Mouse (Mus musculus) MEL (cell line): ENCODE results near the gene Klhdc3. TPM values are rescaled to one million over a fixed set of nuclear protein-coding genes. Genes with fewer than 3 reads are reported as not detected.

Experiments
- DNase-seq: peaks from one replicate; pipeline ENCODE4 v3.0.0; 2011; ENCODE audit warnings: low read depth, low spot score
- H3K27ac ChIP-seq: 2 replicates; pipeline ENCODE4 v1.5.1; 2012; ENCODE audit warnings: low read depth, mild to moderate bottlenecking, control low read depth, low read length, moderate library complexity; ENCODE audit not compliant: control insufficient read depth
- H3K27me3 ChIP-seq, 2 experiments: fragments of 150-350 bp in 1 of 2; sonication (generic) in 1 of 2; 2 replicates each; pipeline ENCODE4 v1.6.1; 2012; ENCODE audit warnings: low read length in 2 of 2, mild to moderate bottlenecking in 2 of 2, improper control_type of control experiment in 1 of 2, moderate library complexity in 1 of 2; ENCODE audit not compliant: insufficient read depth in 2 of 2, control insufficient read depth in 1 of 2
- H3K36me3 ChIP-seq, 2 experiments: 2 replicates each; pipeline ENCODE4 v1.6.1; 2012 to 2014; ENCODE audit warnings: low read length in 2 of 2, improper control_type of control experiment in 1 of 2, inconsistent platforms in 1 of 2, mild to moderate bottlenecking in 1 of 2; ENCODE audit not compliant: insufficient read depth in 2 of 2, control insufficient read depth in 1 of 2
- H3K4me1 ChIP-seq, 2 experiments: fragments of 150-350 bp in 1 of 2; sonication (generic) in 1 of 2; 2 replicates each; pipeline ENCODE4 v1.6.1; 2012; ENCODE audit warnings: low read length in 2 of 2, improper control_type of control experiment in 1 of 2, mild to moderate bottlenecking in 1 of 2; ENCODE audit not compliant: insufficient read depth in 2 of 2, control insufficient read depth in 1 of 2
- H3K4me3 ChIP-seq, 2 experiments: fragments of 150-350 bp in 1 of 2; sonication (generic) in 1 of 2; 2 replicates each; pipeline ENCODE4 v1.5.1; 2012; ENCODE audit warnings: low read depth in 2 of 2, low read length in 2 of 2, mild to moderate bottlenecking in 2 of 2, moderate library complexity in 2 of 2, control low read depth in 1 of 2, improper control_type of control experiment in 1 of 2; ENCODE audit not compliant: control insufficient read depth in 1 of 2, insufficient read depth in 1 of 2
- H3K79me2 ChIP-seq: 2 replicates; pipeline ENCODE4 v1.6.1; 2012; ENCODE audit warnings: mild to moderate bottlenecking, low read length, moderate library complexity; ENCODE audit not compliant: control insufficient read depth, poor library complexity, insufficient read depth
- H3K9ac ChIP-seq: 2 replicates; pipeline ENCODE4 v1.6.1; 2012; ENCODE audit warnings: low read depth, mild to moderate bottlenecking, control low read depth, low read length, moderate library complexity; ENCODE audit not compliant: control insufficient read depth, poor library complexity, severe bottlenecking
- H3K9me3 ChIP-seq: fragments of 150-350 bp; sonication (generic); replicated peaks from 2 replicates; pipeline ENCODE4 v1.6.1; 2012; ENCODE audit warnings: mild to moderate bottlenecking, low read length, improper control_type of control experiment, moderate library complexity; ENCODE audit not compliant: insufficient read depth
- BHLHE40 ChIP-seq: IDR thresholded peaks from 2 replicates; pipeline ENCODE4 v1.6.1; 2012; ENCODE audit warnings: low read depth, mild to moderate bottlenecking, inconsistent platforms, low read length, improper control_type of control experiment, borderline replicate concordance
- CHD2 ChIP-seq: IDR thresholded peaks from 2 replicates; pipeline ENCODE4 v1.6.1; 2011; ENCODE audit warnings: low read length, improper control_type of control experiment
- ELF1 ChIP-seq: IDR thresholded peaks from 2 replicates; pipeline ENCODE4 v1.6.1; 2014; ENCODE audit warnings: low read depth, mild to moderate bottlenecking, inconsistent platforms, low read length, improper control_type of control experiment, moderate library complexity
- ETS1 ChIP-seq: IDR thresholded peaks from 2 replicates; pipeline ENCODE4 v1.6.1; 2012; ENCODE audit warnings: low read depth, mild to moderate bottlenecking, inconsistent platforms, low read length, improper control_type of control experiment, moderate library complexity
- GATA1 ChIP-seq: IDR thresholded peaks from 2 replicates; pipeline ENCODE4 v1.6.1; 2011; ENCODE audit warnings: low read depth, low read length, improper control_type of control experiment
- MAFK ChIP-seq: IDR thresholded peaks from 2 replicates; pipeline ENCODE4 v1.6.1; 2011; ENCODE audit warnings: low read depth, mild to moderate bottlenecking, low read length, improper control_type of control experiment, borderline replicate concordance
- MAZ ChIP-seq: IDR thresholded peaks from 2 replicates; pipeline ENCODE4 v1.6.1; 2012; ENCODE audit warnings: low read depth, mild to moderate bottlenecking, inconsistent platforms, low read length, improper control_type of control experiment
- MEF2A ChIP-seq: IDR thresholded peaks from 2 replicates; pipeline ENCODE4 v1.6.1; 2014; ENCODE audit warnings: low read depth, mild to moderate bottlenecking, inconsistent platforms, low read length, improper control_type of control experiment; ENCODE audit not compliant: poor library complexity, insufficient replicate concordance, severe bottlenecking; ENCODE audit errors: extremely low read depth
- MYC ChIP-seq: IDR thresholded peaks from 2 replicates; pipeline ENCODE4 v1.6.1; 2011; ENCODE audit warnings: low read depth, mild to moderate bottlenecking, low read length, improper control_type of control experiment, moderate library complexity
- NRF1 ChIP-seq: IDR thresholded peaks from 2 replicates; pipeline ENCODE4 v1.6.1; 2014; ENCODE audit warnings: low read depth, mild to moderate bottlenecking, inconsistent platforms, low read length, improper control_type of control experiment, moderate library complexity; ENCODE audit not compliant: poor library complexity, insufficient read depth, severe bottlenecking
- POLR2A ChIP-seq, 2 experiments: IDR thresholded peaks; 2 replicates each; pipeline ENCODE4 v1.6.1; 2011 to 2012; ENCODE audit warnings: low read length in 2 of 2, mild to moderate bottlenecking in 2 of 2, control low read depth in 1 of 2, improper control_type of control experiment in 1 of 2, low read depth in 1 of 2, moderate library complexity in 1 of 2; ENCODE audit not compliant: control insufficient read depth in 1 of 2, insufficient read depth in 1 of 2, poor library complexity in 1 of 2
- POLR2AphosphoS5 ChIP-seq: IDR thresholded peaks from 2 replicates; pipeline ENCODE4 v1.6.1; 2012; ENCODE audit warnings: low read depth, borderline replicate concordance, mild to moderate bottlenecking, inconsistent platforms, low read length, moderate library complexity, mixed read lengths
- RCOR1 ChIP-seq: IDR thresholded peaks from 2 replicates; pipeline ENCODE4 v1.6.1; 2012; ENCODE audit warnings: low read depth, mild to moderate bottlenecking, inconsistent platforms, low read length, improper control_type of control experiment
- SIN3A ChIP-seq: IDR thresholded peaks from 2 replicates; pipeline ENCODE4 v1.6.1; 2012; ENCODE audit warnings: low read length, improper control_type of control experiment, inconsistent platforms
- TBP ChIP-seq: IDR thresholded peaks from 2 replicates; pipeline ENCODE4 v1.8.0; 2011; ENCODE audit warnings: low read depth, low read length, improper control_type of control experiment
- UBTF ChIP-seq: IDR thresholded peaks from 2 replicates; pipeline ENCODE4 v1.6.1; 2012; ENCODE audit warnings: low read depth, mild to moderate bottlenecking, inconsistent platforms, low read length, improper control_type of control experiment, moderate library complexity, borderline replicate concordance; ENCODE audit not compliant: insufficient read depth
- USF2 ChIP-seq, 2 experiments: IDR thresholded peaks; 2 replicates each; pipeline ENCODE4 v1.6.1; 2011 to 2012; ENCODE audit warnings: improper control_type of control experiment in 2 of 2, low read length in 2 of 2, borderline replicate concordance in 1 of 2, inconsistent platforms in 1 of 2, low read depth in 1 of 2, mild to moderate bottlenecking in 1 of 2; ENCODE audit not compliant: insufficient read depth in 1 of 2
- ZMIZ1 ChIP-seq: IDR thresholded peaks from 2 replicates; pipeline ENCODE4 v1.6.1; 2012; ENCODE audit warnings: low read depth, mild to moderate bottlenecking, inconsistent platforms, low read length, improper control_type of control experiment, moderate library complexity
- ZNF384 ChIP-seq: IDR thresholded peaks from 2 replicates; pipeline ENCODE4 v1.6.1; 2012; ENCODE audit warnings: low read depth, mild to moderate bottlenecking, inconsistent platforms, low read length, improper control_type of control experiment
- polyA plus RNA-seq, 2 experiments: library from polyadenylated mRNA; stranded (reverse) in 1 of 2; unstranded in 1 of 2; fragments of >175 nt in 1 of 2; fragments of >200 nt in 1 of 2; gene quantifications; 2 replicates each; pipeline versions ENCODE4 v1.2.1 to v1.2.4; 2012; ENCODE audit warnings: low replicate concordance in 2 of 2, low read depth in 1 of 2; ENCODE audit not compliant: insufficient read length in 2 of 2, insufficient read depth in 1 of 2, missing spikeins in 1 of 2
- total RNA-seq: library from RNA; depleted of rRNA; stranded (reverse); fragments of 300-350 nt; gene quantifications from 2 replicates; pipeline ENCODE4 v1.2.3, GENCODE M21; 2012

The Klhdc3 gene
- total and polyA plus RNA-seq, 3 experiments, result 95.0 to 203 TPM; not detected in 1

- TF ChIP-seq ZMIZ1 (no peak), USF2 (IDR thresholded peaks at IDR 0.05; ENCODE audit: borderline replicate concordance in 1 of 2, insufficient read depth in 1 of 2, low read depth in 1 of 2, low read length in 2 of 2) (no peak), POLR2A (IDR thresholded peaks at IDR 0.05; ENCODE audit: control insufficient read depth in 1 of 2, insufficient read depth in 1 of 2, low read depth in 1 of 2, low read length in 2 of 2, poor library complexity in 1 of 2) (no peak), CHD2 (no peak), BHLHE40 (peak; percentile 98), MYC (0 out of 2 replicates have a peak, but pooled peaks have one; percentile 63), ELF1 (no peak), TBP (0 out of 2 replicates have a peak, but pooled peaks have one; percentile 24), MEF2A (no peak), MAZ (no peak), MAFK (no peak), UBTF (no peak), POLR2AphosphoS5 (no peak), RCOR1 (peak; percentile 96), SIN3A (peak; percentile 81), ETS1 (no peak)
These were observed 31.7 kb upstream of the Klhdc3 start (continued) for GRCm38 (mm10) chr17:46712442-46712841.

DNA sequence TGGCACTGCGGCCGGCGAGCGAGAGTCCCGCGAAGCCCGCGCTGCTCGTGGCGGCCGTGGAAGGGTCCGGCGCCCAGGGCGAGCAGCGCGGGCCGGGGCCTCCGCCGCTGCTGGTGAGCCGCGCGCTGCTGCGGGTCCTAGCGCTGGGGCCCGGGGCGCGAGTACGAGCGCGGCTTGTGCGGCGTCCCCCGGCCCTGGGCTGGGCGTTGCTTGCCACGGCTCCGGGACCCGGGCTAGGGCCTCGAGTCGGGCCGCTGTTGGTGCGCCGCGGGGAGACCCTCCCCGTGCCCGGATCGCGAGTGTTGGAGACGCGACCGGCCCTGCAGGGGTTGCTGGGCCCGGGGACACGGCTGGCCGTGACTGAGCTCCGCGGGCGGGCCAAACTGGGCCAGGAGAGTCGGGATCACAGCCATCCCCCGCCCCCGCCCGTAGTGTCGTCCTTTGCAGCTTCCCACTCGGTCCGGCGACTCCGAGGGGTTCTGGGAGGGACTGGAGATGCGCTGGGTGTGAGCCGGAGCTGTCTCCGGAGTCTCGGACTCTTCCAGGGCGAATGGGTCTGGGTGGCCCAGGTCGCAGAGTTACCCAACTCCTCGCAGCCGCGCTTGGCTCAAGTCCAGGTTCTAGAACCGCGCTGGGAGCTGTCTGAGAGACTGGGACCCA, 31.0 kb upstream of the Klhdc3 start:
- TF ChIP-seq POLR2A (IDR thresholded peaks at IDR 0.05; ENCODE audit: control insufficient read depth in 1 of 2, insufficient read depth in 1 of 2, low read depth in 1 of 2, low read length in 2 of 2, poor library complexity in 1 of 2), result no peak
- no peak for TF ChIP-seq NRF1
- no peak for TF ChIP-seq GATA1
- TF ChIP-seq ZMIZ1, result no peak
- no peak for TF ChIP-seq ZNF384
- Histone ChIP-seq H3K36me3 (peaks cover 4 to 6% of the 10 kb centered on the region in 2 experiments), H3K79me2 (peaks cover 21% of the 10 kb centered on the region), H3K9me3 (no peaks in the 10 kb centered on the region), H3K4me1 (peaks cover 0 to 16% of the 10 kb centered on the region in 2 experiments; a peak in 2 of 4 replicates), H3K27me3 (no peaks in the 10 kb centered on the region), H3K4me3 (peak overlapping the region; percentile 84 to 99), H3K27ac (peak overlapping the region; percentile 70), H3K9ac (peak overlapping the region; percentile 99)
- DNase-seq, result peak; percentile 59
